Mouse (Mus musculus) myocyte (in vitro differentiated cells): ENCODE results near the gene Vmp1.

Experiments used
- CEBPB ChIP-seq: IDR thresholded peaks from 2 replicates; pipeline ENCODE4 v1.6.1; 2011; ENCODE audit warnings: mild to moderate bottlenecking, moderate library complexity; ENCODE audit not compliant: poor library complexity, insufficient read depth, severe bottlenecking
- E2F4 ChIP-seq: IDR thresholded peaks from one replicate; pipeline ENCODE4 v1.6.1; 2011; ENCODE audit warnings: mild to moderate bottlenecking, control low read depth, moderate library complexity; ENCODE audit not compliant: insufficient read depth
- MAX ChIP-seq: IDR thresholded peaks from one replicate; pipeline ENCODE4 v1.6.1; 2011; ENCODE audit warnings: low read depth, mild to moderate bottlenecking, control low read depth
- MYOD1 ChIP-seq, 3 experiments: IDR thresholded peaks; one replicate each; pipeline ENCODE4 v1.6.1; 2011; ENCODE audit warnings: control low read depth in 2 of 3, low read depth in 2 of 3, mild to moderate bottlenecking in 2 of 3, moderate library complexity in 1 of 3; ENCODE audit not compliant: insufficient read length in 2 of 3, control insufficient read depth in 1 of 3
- MYOG ChIP-seq, 3 experiments: IDR thresholded peaks; one replicate each; pipeline ENCODE4 v1.6.1; 2011; ENCODE audit warnings: control low read depth in 2 of 3, low read depth in 2 of 3, mild to moderate bottlenecking in 2 of 3; ENCODE audit not compliant: insufficient read length in 2 of 3, control insufficient read depth in 1 of 3, insufficient read depth in 1 of 3
- POLR2A ChIP-seq: IDR thresholded peaks from one replicate; pipeline ENCODE4 v1.6.1; 2011; ENCODE audit warnings: low read depth, mild to moderate bottlenecking, control low read depth, moderate library complexity; ENCODE audit not compliant: insufficient read length
- POLR2AphosphoS2 ChIP-seq: IDR thresholded peaks from one replicate; pipeline ENCODE4 v1.6.1; 2011; ENCODE audit warnings: low read depth, control low read depth; ENCODE audit not compliant: insufficient read length
- REST ChIP-seq: IDR thresholded peaks from one replicate; pipeline ENCODE4 v1.6.1; 2011; ENCODE audit warnings: mild to moderate bottlenecking, control low read depth, moderate library complexity; ENCODE audit not compliant: insufficient read depth, insufficient read length
- TCF12 ChIP-seq: IDR thresholded peaks from one replicate; pipeline ENCODE4 v1.6.1; 2011; ENCODE audit warnings: mild to moderate bottlenecking, control low read depth; ENCODE audit not compliant: poor library complexity, insufficient read depth, severe bottlenecking
- TCF3 ChIP-seq: IDR thresholded peaks from one replicate; pipeline ENCODE4 v1.6.1; 2011; ENCODE audit warnings: low read depth, control low read depth; ENCODE audit not compliant: insufficient read length
- USF1 ChIP-seq: IDR thresholded peaks from one replicate; pipeline ENCODE4 v1.6.1; 2011; ENCODE audit warnings: low read depth, mild to moderate bottlenecking, control low read depth, moderate library complexity

DNA sequence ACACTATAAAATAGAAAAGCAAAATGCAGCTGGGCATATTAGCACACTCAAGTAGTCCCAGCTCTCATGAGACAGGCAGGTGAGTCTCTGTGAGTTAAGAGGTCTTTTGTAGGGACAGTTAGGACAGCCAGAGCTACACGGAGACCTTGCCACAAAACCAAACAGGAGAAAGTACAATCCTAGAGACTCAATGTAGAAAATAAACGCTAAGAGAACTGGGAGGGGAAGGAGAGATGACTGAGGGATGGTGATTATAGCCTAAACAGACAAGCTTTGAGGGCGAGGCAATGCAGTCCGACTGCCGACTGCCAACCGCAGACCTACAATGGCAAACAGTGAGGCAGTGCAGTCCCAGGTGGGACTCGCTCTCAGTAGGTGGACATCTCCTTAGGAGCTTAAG lies 95.8 kb downstream of the Vmp1 start:
- TF ChIP-seq POLR2A: peak; percentile 65
- no peak for TF ChIP-seq E2F4
- TF ChIP-seq POLR2AphosphoS2: peak; percentile 70
- TF ChIP-seq MAX: no peak
- no peak for TF ChIP-seq MYOD1 (IDR thresholded peaks at IDR 0.05; ENCODE audit: control insufficient read depth in 1 of 3, insufficient read length in 2 of 3, low read depth in 2 of 3)
- no peak for TF ChIP-seq REST
- no peak for TF ChIP-seq CEBPB
- TF ChIP-seq USF1: no peak
- TF ChIP-seq MYOG (IDR thresholded peaks at IDR 0.05; ENCODE audit: control insufficient read depth in 1 of 3, insufficient read depth in 1 of 3, insufficient read length in 2 of 3, low read depth in 2 of 3): no peak
- TF ChIP-seq TCF3: no peak
- TF ChIP-seq TCF12: no peak
